In the genomic region with DNA sequence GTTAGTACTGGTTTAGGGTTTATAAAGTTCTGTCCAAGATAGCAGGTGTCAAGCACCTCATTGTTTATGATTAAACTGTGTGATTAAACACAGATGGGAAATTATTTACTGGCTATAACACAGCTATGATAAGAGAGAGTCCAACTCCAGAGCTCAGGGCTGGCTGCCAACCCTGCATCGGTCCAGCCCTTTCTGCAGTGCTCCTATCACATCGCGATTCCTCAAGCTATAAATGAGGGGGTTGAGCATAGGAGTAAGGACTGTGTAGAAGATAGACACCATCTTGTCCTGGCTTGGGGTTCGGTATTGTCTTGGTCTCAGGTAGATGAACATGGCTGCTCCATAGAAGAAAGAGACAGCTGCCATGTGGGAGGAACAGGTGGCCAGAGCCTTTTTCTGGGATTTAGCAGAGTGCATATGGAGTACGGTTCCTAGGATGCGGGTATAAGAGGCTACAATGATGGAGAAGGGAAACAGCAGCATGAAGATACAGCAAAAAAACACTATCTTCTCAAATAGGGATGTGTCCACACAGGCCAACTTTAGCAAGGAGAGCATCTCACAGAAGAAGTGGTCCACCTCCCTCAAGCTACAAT, we compare ENCODE assay signal across 30 mouse cellular contexts. TPM values are rescaled to one million over a fixed set of nuclear protein-coding genes. Genes with fewer than 3 reads are reported as not detected.
DNase-seq lines count a peak whose midpoint lies in the region; ATAC-seq and TF ChIP-seq lines count a peak whose summit lies in the region.
"Had no signal": no experiment of that assay in that cellular context is flagged by ENCODE, and none has a peak within 500 bp of the region (broad histone marks: within the 10 kb centered on the region; RNA-seq: fewer than 3 reads in every experiment).

No protein-coding gene starts in this region.

- H3K4me3 ChIP-seq in heart, adult 2 months, result no peak overlapping the region
- no peak overlapping the region for H3K4me3 ChIP-seq in intestine, embryonic 16.5 days (ENCODE audit: low read length)
- H3K4me3 ChIP-seq: hindbrain, embryonic 12.5 days; midbrain, embryonic 12.5 days had no signal

- no peak overlapping the region for H3K4me2 ChIP-seq in intestine, embryonic 16.5 days (ENCODE audit: low read depth, low read length)
- H3K4me2 ChIP-seq: hindbrain, embryonic 12.5 days; midbrain, embryonic 12.5 days had no signal

- DNase-seq in heart, adult 2 months, result no peak
- DNase-seq in heart, adult 8-10 months (ENCODE audit: low spot score), result no peak
- DNase-seq in left cerebral cortex, adult 18-20 months (ENCODE audit: low spot score in 2 of 2), result peak; percentile 30 to 35
- no peak for DNase-seq in left cerebral cortex, adult 11 months (ENCODE audit: low spot score)
- peak; percentile 59 for DNase-seq in brain, adult 2 months (ENCODE audit: low read depth, low spot score)
- DNase-seq in kidney, adult 8-10 months, result no peak
- no peak for DNase-seq in spleen, postnatal 14 days (ENCODE audit: low spot score in 2 of 2)
- DNase-seq: adrenal gland, postnatal 14 days; cerebellum, adult 9-10 months; gastrocnemius, postnatal 14 days; kidney, adult 9 months; kidney, postnatal 36 days; right cerebral cortex, postnatal 14 days; thymus, postnatal 36 days had no signal

- intact Hi-C loops in heart, adult 2 months (cut with DNase I), result no loop called here

- H3K36me3 ChIP-seq in heart, adult 2 months (ENCODE audit: control insufficient read depth, insufficient read depth, low read length), result peaks cover 2% of the 10 kb centered on the region; the same call in 1 of the 2 replicates
- H3K36me3 ChIP-seq in intestine, embryonic 16.5 days (ENCODE audit: control insufficient read depth, insufficient read depth, low read length), result no peaks in the 10 kb centered on the region
- H3K36me3 ChIP-seq: hindbrain, embryonic 12.5 days; midbrain, embryonic 12.5 days had no signal

- no peak overlapping the region for H3K9ac ChIP-seq in heart, adult 2 months (ENCODE audit: low read depth, low read length)
- H3K9ac ChIP-seq in intestine, embryonic 16.5 days (ENCODE audit: low read depth, low read length), result no peak overlapping the region
- H3K9ac ChIP-seq: hindbrain, embryonic 12.5 days; midbrain, embryonic 12.5 days had no signal

- no peaks in the 10 kb centered on the region for H3K27me3 ChIP-seq in heart, adult 2 months (ENCODE audit: control insufficient read depth, insufficient read depth, low read length)
- no peaks in the 10 kb centered on the region for H3K27me3 ChIP-seq in intestine, embryonic 16.5 days (replicated peaks; ENCODE audit: control insufficient read depth, insufficient read depth, low read length)
- H3K27me3 ChIP-seq: hindbrain, embryonic 12.5 days; midbrain, embryonic 12.5 days had no signal

- no peaks in the 10 kb centered on the region for H3K79me2 ChIP-seq in heart, adult 2 months (replicated peaks; ENCODE audit: control insufficient read depth, insufficient read depth, low read length)

- TF ChIP-seq POLR2A in heart, adult 2 months (IDR thresholded peaks at IDR 0.05; ENCODE audit: insufficient read depth, low read depth, low read length), result no peak

- peak; percentile 82 for ATAC-seq in intestine, embryonic 16.5 days
- ATAC-seq: CD4-positive, CD25-positive, alpha-beta regulatory T cell, adult 4 months; forebrain, embryonic 14.5 days; lung, postnatal 0 days had no signal

- TF ChIP-seq CTCF in heart, adult 2 months (IDR thresholded peaks at IDR 0.05), result no peak

- no peak for TF ChIP-seq EP300 in heart, adult 2 months (IDR thresholded peaks at IDR 0.05; ENCODE audit: insufficient read depth, low read depth, low read length)

- WGBS in heart, adult 2 months, result 48% methylated on average over 6 of the region's 6 CpGs
- WGBS in intestine, embryonic 16.5 days, result 59% methylated on average over 6 of the region's 6 CpGs

- no peaks in the 10 kb centered on the region for H3K9me3 ChIP-seq in intestine, embryonic 16.5 days (ENCODE audit: control insufficient read depth, low read length)
- H3K9me3 ChIP-seq: hindbrain, embryonic 12.5 days; midbrain, embryonic 12.5 days had no signal

- peaks cover 7% of the 10 kb centered on the region for H3K4me1 ChIP-seq in heart, adult 2 months (ENCODE audit: control insufficient read depth, insufficient read depth, low read length)
- no peaks in the 10 kb centered on the region for H3K4me1 ChIP-seq in intestine, embryonic 16.5 days (ENCODE audit: control insufficient read depth, insufficient read depth, low read length)
- H3K4me1 ChIP-seq: hindbrain, embryonic 12.5 days; midbrain, embryonic 12.5 days had no signal

- peak overlapping the region; percentile 73; the same call in 1 of the 2 replicates for H3K27ac ChIP-seq in heart, adult 2 months
- H3K27ac ChIP-seq in intestine, embryonic 16.5 days (ENCODE audit: low read length), result no peak overlapping the region
- H3K27ac ChIP-seq: hindbrain, embryonic 12.5 days; midbrain, embryonic 12.5 days had no signal

RNA-seq across cellular contexts. Expression of gene Olfr1396, which starts 2.0 kb away (rescaled TPM):
- 1 to 10 TPM in 1 of 2 experiments, under 1 TPM in 1; 0.97 to 1.4 TPM for total RNA-seq in heart, adult 2 months (2021)
- polyA plus RNA-seq in heart, adult 2 months (2012; rRNA removed), result 4.4 and 9.7 TPM in 2 replicates
- total RNA-seq in heart, adult 8-10 months (2022), result 1 to 10 TPM in 3 of 4 experiments, under 1 TPM in 1; 0.72 to 1.3 (median 1.1) TPM
- total RNA-seq in left cerebral cortex, adult 18-20 months (2021), result not detected
- polyA plus RNA-seq in intestine, embryonic 16.5 days (2015; fragmentation: Nextera tagmentation; extraction: Ambion mirVana), result not detected in 2 replicates
- total RNA-seq: layer of hippocampus, postnatal 36 days; neutrophil, adult 5-6 weeks had no signal
- polyA plus RNA-seq: brain, embryonic 14.5 days; forebrain, embryonic 14.5 days; hindbrain, embryonic 12.5 days; limb, embryonic 11.5 days; liver, embryonic 16.5 days; lung, postnatal 0 days; midbrain, embryonic 12.5 days; stomach, embryonic 14.5 days had no signal

RNA-seq across cellular contexts. Expression of gene Olfr1395, which starts 29.4 kb away (rescaled TPM):
- not detected for total RNA-seq in heart, adult 2 months (2021)
- 0.12 TPM in 1 of 2 replicates, not detected in the other for polyA plus RNA-seq in heart, adult 2 months (2012; rRNA removed)
- not detected for total RNA-seq in heart, adult 8-10 months (2022)
- total RNA-seq in left cerebral cortex, adult 18-20 months (2021), result not detected
- polyA plus RNA-seq in intestine, embryonic 16.5 days (2015; fragmentation: Nextera tagmentation; extraction: Ambion mirVana), result not detected in 2 replicates
- total RNA-seq: adrenal gland, postnatal 14 days; gastrocnemius, postnatal 14 days; heart, postnatal 14 days; layer of hippocampus, postnatal 36 days; liver, adult 2 months; neutrophil, adult 5-6 weeks had no signal
- polyA plus RNA-seq: brain, embryonic 14.5 days; CD4-positive, CD25-positive, alpha-beta regulatory T cell, adult 4 months; forebrain, embryonic 14.5 days; hindbrain, embryonic 12.5 days; limb, embryonic 11.5 days; liver, adult 2 months; liver, embryonic 16.5 days; lung, postnatal 0 days; midbrain, embryonic 12.5 days; spleen, adult 2 months; stomach, embryonic 14.5 days had no signal

RNA-seq across cellular contexts. Expression of gene Ifi47, which starts 36.3 kb away (rescaled TPM):
- 1 to 10 TPM; 2.5 to 3.3 TPM for total RNA-seq in heart, adult 2 months (2021)
- 2.6 and 3.3 TPM in 2 replicates for polyA plus RNA-seq in heart, adult 2 months (2012; rRNA removed)
- total RNA-seq in heart, adult 8-10 months (2022), result 1 to 10 TPM; 2.2 to 3.0 (median 2.7) TPM
- total RNA-seq in left cerebral cortex, adult 18-20 months (2021), result 1 to 10 TPM; 1.0 to 1.4 TPM
- 3.2 and 3.6 TPM in 2 replicates for polyA plus RNA-seq in intestine, embryonic 16.5 days (2015; fragmentation: Nextera tagmentation; extraction: Ambion mirVana)

RNA-seq across cellular contexts. Expression of gene Olfr1394, which starts 41.5 kb away (rescaled TPM):
- total RNA-seq in heart, adult 2 months (2021), result not detected
- polyA plus RNA-seq in heart, adult 2 months (2012; rRNA removed), result not detected in 2 replicates
- not detected for total RNA-seq in heart, adult 8-10 months (2022)
- total RNA-seq in left cerebral cortex, adult 18-20 months (2021), result not detected
- not detected in 2 replicates for polyA plus RNA-seq in intestine, embryonic 16.5 days (2015; fragmentation: Nextera tagmentation; extraction: Ambion mirVana)
- total RNA-seq: adrenal gland, postnatal 14 days; gastrocnemius, postnatal 14 days; heart, postnatal 14 days; layer of hippocampus, postnatal 36 days; liver, adult 2 months; neutrophil, adult 5-6 weeks had no signal
- polyA plus RNA-seq: brain, embryonic 14.5 days; CD4-positive, CD25-positive, alpha-beta regulatory T cell, adult 4 months; embryonic facial prominence, embryonic 14.5 days; forebrain, embryonic 14.5 days; hindbrain, embryonic 12.5 days; limb, embryonic 11.5 days; liver, adult 2 months; liver, embryonic 16.5 days; lung, postnatal 0 days; midbrain, embryonic 12.5 days; spleen, adult 2 months; stomach, embryonic 14.5 days had no signal

RNA-seq across cellular contexts. Expression of gene Tgtp2, which starts 48.7 kb away (rescaled TPM):
- 1 to 10 TPM; 1.2 to 6.9 TPM for total RNA-seq in heart, adult 2 months (2021)
- 7.2 and 10.3 TPM in 2 replicates for polyA plus RNA-seq in heart, adult 2 months (2012; rRNA removed)
- total RNA-seq in heart, adult 8-10 months (2022), result 1 to 10 TPM; 2.1 to 3.9 (median 3.1) TPM
- under 1 TPM; 0.47 to 0.65 TPM for total RNA-seq in left cerebral cortex, adult 18-20 months (2021)
- polyA plus RNA-seq in intestine, embryonic 16.5 days (2015; fragmentation: Nextera tagmentation; extraction: Ambion mirVana), result 0.86 and 1.0 TPM in 2 replicates
- total RNA-seq: gastrocnemius, postnatal 14 days had no signal
- polyA plus RNA-seq: hindbrain, embryonic 12.5 days; limb, embryonic 11.5 days had no signal

Comparison
In these comparisons a context has a peak if more than half of its experiments do, and no peak if none do; other contexts are left out.
1. DNase-seq: peak in left cerebral cortex, adult 18-20 months (2 of 2) and brain, adult 2 months (single experiment); none in heart, adult 2 months (0 of 2), heart, adult 8-10 months (single experiment), left cerebral cortex, adult 11 months (single experiment), kidney, adult 8-10 months (0 of 2) and spleen, postnatal 14 days (0 of 2).